Mouse (Mus musculus): ENCODE results near the gene Vax2.

Gene Vax2

DNA sequence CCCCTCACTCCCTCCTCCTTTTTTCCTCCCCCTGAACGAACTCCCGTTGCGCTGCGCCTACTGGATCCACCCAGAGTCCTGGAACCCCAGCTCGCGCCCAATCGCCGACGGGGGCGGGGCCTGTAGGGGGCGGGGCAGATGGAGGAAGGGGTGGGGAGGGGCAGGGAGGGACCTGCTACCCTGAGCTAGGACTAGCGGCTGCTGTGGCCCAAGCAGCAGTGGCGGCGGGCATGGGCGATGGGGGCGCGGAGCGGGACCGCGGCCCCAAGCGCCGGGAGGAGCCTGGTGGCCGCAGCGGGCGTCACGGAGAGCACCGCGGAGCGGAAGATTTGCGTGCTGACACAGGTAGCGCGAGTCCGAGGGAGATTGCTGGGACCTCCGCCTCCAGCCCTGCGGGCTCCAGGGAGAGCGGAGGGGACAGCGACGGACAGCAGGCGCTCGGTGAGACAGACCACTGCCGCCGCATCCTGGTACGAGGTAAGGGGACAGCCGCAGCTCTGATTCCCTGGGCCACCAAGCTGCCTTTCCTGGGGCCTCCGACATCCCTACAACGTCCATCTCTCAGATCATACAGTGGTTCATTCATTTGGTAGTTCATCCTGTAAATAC is at the start of gene Vax2:
Gene Vax2, plus strand, starts transcription at position 198 of the 609 bp plus-strand sequence.
- DNase-seq (ENCODE audit: low spot score), result no peak

DNA sequence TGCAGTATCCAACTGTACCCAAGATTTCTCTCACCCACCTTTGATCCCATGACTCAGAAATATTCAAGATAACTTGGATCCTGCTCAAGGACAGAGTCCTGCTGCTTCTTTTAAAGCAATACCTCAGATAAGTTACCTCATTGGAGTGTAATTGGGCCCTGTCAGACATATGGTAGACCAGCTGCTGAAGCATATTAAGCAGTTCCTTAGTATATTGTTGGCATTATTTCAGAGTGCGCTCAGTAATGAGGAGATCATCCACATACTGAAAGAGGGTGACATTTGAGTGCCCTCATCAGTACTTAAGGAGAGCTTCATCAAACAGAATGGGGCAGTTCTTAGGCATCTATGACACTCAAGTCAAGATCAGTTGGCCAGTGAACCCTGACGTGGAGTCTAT is 46.1 kb upstream of the Vax2 start:
- no peak for DNase-seq (ENCODE audit: low spot score)

DNA sequence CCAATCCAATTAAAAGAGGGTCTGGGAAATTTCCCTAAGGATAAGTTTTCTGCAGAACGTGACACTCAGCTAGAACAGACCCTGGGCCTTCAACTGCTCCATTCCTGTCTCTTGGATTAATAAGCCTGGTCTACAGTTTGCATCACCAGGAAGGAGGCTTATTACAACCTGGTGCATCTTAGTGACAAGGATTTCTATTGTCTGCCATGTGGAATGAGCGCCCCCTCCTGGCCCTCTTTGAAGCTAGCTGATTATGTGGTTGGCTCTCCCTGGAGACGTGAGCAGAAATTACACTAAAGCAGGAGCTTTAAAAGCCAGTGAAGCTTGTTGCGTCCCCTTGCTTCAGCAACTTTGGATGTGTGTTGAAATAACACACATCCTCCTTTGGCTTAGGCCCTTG is 37.7 kb upstream of the Vax2 start:
- DNase-seq (ENCODE audit: low spot score), result peak; percentile 40

DNA sequence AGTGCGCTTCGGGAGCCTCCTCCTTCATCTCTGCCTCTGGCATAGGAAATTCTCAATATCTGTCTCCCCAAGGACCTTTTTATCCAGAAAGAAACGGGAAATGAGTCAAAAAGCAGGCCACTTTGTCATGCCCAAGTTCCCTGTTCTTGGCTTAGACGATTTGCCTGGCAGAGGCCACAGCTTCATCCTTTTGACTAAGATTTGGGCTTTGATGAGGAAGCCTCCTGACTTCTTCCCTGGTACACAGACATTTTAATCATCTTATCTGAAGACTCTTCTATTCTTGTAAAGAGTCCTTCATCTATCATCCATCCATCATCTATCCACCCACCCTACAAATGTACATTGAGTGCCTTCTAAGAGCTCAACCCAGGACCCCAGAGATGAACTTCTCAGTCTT is 33.3 kb upstream of the Vax2 start, which contains the start of gene Cd207:
Gene Cd207, minus strand, starts transcription at position 101 of the 400 bp plus-strand sequence.
- DNase-seq (ENCODE audit: low spot score), result no peak

DNA sequence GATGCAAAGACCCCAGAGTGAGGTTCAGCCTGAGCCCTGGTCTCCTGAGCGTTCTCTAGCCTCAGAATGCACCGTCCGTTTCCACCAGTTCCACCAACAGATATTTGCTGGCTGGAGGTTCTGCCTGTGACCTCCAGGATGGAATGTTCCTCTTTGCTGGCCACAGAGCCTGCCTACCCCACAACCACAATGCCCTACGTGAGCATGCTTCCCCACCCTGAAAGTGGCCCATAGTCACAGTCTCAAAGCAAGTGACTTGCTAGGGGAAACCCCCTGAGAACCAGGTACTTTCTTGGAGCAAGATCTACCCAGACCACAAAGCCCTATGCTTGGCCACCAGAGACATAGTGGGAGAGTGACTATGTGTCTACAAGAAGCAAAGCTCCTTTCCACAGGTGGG is 21.7 kb upstream of the Vax2 start:
- no peak for DNase-seq (ENCODE audit: low spot score)

DNA sequence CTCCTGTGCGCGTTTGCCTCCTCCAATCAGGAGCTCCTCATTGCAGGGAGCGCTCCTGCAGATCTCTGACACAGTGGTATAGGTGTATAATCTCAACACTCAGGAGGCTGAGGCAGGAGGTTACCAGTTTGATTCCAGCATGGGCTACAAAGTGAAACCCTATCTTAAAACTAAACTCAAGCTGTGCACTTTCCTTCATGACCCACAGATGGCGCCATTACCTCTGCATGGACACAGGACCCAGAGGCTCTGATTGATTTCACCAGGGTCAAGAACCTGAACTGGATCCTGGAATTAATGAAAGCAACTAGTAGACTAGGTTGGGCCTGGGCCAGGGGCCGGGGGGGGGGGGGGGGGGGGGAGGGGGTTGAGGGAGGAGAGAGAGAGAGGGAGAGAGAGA is 20.8 kb upstream of the Vax2 start:
- DNase-seq (ENCODE audit: low spot score), result no peak

DNA sequence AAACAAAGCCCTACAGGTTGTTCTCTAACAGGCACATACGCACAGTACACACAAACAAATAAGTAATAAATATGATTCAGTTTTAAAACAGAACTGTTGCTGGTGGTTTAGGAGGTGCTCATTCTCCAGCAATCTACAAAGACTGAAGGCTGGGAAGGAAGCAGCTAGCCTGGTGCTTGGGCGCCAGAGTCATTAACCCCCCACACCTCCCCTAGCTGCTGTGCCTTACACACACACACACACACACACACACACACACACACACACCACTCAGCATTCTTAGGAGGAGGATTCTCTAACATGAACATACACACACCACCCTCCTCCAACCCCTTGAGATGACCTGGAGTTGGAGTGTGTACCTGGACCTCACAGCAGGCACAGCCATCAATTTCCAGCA is 20.1 kb upstream of the Vax2 start:
- DNase-seq (ENCODE audit: low spot score), result no peak

DNA sequence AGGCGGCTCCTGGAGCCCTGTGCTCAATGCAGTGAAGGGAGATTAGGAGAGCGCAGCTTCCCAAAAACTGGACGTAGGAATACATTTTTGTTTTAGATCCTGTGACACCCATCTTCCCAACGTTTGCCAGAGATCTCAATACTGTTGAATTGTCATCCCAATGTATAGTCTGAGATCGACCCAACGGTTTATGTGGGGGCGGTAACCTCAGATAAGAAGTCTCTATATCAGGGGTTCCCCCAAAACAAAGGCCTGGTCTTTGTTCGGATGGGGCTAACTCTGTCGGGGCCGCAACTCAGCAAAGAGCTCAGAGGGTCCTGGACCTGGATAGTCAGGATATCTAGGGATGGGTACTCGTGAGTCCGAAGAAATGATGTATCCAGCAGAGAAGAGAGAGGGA is 18.1 kb upstream of the Vax2 start:
- no peak for DNase-seq (ENCODE audit: low spot score)

DNA sequence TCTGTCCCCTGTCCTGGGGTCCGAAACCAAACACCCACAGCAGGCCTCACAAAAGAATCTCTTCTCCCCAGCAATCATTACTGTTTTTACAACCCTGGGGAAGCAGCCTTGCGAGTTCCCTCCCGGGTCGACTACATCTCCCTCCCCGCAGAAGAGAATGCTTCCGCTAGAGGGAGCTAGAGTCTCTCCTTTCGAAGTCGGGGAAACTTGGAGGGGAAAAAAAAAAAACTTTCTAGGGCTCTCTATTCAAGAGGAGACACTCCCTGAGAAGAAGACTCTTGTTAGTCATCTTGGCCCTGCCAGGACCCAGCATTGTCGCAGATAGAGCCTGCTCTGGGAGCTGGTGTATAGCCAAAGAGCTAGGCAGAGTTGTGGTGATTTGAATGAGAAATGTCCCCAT is 17.2 kb upstream of the Vax2 start:
- no peak for DNase-seq (ENCODE audit: low spot score)

DNA sequence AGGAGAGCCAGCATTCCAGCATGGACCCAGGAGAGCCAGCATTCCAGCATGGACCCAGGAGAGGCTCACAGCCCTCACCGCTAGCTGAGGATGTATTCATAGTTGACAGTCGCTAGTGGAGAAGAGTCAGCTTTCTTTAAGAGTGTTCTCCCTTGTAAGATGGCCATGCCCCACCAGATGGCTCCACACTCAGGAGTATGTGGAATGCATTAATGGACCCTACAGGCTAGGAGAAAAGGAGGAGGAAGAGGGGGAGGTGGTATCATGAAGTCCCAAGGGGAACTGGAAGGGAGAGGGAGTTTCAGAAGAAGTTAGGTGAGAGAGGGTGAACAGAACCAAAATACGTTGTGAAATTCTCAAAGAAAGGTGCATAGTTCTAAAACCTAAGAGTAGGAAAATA is 15.3 kb upstream of the Vax2 start:
- DNase-seq (ENCODE audit: low spot score), result no peak

DNA sequence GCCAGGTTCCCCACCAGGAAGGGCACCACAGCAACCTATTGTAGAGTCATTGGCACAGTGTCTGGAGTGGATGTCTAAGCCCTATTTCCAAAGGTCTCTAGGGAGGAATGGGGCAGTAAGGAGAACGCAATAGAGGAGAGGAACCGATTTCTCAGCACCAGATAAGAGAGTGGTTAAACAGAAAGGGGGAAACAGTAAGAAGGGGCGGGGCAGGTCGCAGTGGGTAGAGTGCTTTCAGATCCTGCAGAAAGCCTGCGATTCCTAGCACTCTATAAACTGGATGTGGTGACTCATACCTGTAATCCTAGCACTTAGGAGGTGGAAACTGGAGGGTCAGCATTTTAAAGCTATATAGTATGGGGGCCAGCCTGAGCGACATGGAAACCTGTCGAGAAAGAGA is 14.4 kb upstream of the Vax2 start:
- no peak for DNase-seq (ENCODE audit: low spot score)

DNA sequence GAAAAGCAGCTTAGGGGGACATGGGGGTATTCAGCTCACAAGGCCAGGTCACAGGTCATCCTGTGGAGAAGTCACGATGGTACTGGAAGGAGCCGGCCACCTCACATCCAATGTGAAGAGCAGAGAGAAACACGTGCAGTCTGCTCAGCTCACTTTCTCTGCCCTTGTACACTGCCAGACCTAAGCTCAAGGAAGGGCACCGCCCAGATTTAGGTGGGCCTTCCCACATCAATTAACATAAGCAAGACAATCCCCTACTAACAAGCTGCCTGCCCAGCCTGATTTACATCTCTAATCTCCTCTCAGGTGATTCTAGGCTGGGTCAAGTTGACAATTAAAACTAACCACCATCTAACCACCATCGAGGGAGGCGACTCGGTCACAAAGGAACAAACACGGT is 13.1 kb upstream of the Vax2 start:
- no peak for DNase-seq (ENCODE audit: low spot score)

DNA sequence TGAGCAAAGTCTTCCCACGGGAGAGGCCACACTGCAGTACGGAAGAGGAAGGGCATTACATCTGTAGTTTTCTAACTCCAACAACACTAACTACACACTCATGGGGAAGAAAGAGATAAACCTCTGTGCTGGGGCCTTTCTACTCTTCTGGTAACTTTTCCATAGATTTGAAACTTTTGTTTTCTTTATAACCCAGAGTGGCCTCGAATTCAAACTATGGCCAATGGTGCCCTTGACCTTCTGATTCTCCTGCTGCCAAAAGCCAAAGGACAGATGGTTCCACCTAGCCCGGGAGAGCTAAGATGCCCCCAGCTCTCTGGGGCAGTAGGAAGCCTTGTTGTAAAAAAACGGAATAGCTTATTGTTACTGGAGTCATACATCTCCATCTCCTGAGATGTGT is 11.1 kb upstream of the Vax2 start:
- no peak for DNase-seq (ENCODE audit: low spot score)

DNA sequence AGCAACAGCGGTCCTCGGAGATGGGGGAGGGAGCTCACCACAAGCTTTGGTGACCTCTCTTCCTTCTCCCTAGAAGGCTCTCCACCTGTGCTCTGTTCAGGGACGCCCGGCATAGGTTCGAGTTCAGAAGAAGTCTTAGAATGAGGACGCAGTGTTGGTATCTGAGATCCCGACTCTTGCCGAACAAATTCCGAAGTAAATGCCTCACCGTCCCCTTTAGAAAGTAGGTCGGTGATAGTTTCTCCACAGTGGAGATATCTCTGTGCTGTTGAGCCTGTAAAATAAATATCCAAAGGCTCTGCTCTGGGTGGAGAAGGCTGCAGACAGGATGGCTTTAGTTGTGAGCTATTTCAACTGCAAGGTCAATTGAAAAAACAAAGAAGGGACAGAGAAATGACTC is 10.1 kb upstream of the Vax2 start:
- DNase-seq (ENCODE audit: low spot score), result no peak

DNA sequence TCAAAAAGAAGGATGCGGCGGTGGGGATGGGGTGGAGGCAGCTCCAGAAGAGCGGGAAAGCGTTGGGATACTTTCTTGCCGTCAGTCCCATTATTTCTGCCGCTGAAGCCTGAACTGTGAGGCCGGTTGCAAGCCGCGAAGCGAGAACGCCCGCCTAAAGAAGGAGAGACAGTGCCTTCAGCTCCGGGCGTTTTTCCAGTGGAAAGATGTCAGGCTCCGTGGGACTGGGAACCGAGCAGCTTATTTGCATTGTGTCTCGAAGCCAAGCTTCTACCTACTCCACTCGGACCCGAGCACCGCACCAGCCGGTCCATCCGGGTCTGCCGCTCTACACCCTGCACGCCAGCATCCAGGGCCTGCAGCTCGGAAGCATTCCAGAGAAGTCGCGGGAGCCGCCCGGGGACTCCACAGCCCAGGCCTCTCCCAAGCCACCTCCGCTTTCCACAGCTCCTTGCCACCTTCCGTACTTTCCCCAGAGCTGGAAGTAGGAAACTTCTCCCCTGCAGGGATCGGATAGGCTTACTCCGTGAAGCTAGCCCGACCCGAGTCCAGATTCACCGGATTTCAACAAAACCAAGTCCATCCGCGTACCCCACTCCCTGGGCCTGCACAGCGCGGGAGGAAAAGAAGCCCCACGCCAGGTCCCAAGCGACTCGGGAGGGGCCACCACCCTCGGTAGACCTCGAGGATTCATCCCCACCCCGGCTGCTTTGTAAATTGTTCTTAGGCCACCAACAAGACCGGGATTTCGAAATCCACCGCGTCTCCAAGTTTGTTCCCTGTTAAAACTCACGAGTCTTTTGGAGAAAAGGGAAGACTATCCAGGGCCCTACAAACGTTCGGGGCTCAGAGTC is 8.7 kb upstream of the Vax2 start:
- no peak for DNase-seq (ENCODE audit: low spot score)

DNA sequence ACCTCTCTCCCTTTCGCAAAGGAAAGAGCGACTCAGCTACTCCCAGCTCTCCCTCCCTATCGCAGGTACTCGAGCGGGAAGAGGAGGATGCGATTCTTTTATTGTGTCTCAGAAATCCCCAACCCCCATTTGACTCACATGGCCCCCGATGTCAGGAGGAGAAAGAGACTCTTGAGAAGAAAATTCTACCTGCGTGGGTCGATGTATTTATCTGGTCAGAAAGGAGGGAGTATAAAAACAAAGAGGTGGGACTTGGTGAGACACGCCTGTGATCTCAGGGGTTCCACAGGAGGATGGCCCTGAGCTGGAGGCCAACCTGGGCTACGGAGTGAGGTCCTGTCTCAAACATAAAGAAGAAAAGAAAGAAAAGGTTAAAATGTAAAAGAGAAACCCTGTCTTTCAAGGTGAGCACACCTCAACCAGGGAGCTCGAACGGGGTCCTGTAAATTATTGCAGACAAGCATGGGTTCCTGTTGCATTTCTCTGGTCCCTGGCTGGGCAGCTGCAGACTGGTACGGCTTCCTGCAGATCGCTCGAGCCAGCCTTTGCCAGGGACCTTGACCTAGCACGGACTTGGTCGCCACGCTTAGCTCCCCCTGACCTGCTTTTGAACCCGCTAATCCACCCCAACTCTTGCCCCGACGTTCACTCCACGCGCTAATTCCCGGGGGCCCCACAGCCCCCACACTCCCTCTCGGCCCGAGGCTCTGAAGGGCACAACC is 7.9 kb upstream of the Vax2 start:
- no peak for DNase-seq (ENCODE audit: low spot score)

DNA sequence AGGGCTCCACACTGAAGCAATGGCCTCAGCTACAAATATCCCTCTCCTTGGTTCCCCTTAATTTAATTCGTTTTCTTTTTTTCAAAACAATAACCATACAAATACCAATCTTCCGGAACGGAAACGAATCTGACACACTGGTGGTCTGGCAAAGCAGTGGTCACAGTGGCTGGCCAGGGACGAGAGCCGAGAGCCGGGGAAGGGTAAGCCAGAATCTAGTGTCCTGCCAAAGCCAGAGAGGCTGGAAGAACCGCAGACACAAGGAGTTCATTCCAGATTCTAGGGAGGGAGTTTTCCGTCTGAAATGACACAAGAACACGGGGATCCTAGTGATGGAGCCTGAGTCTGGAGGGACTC is 7.4 kb upstream of the Vax2 start:
- no peak for DNase-seq (ENCODE audit: low spot score)

DNA sequence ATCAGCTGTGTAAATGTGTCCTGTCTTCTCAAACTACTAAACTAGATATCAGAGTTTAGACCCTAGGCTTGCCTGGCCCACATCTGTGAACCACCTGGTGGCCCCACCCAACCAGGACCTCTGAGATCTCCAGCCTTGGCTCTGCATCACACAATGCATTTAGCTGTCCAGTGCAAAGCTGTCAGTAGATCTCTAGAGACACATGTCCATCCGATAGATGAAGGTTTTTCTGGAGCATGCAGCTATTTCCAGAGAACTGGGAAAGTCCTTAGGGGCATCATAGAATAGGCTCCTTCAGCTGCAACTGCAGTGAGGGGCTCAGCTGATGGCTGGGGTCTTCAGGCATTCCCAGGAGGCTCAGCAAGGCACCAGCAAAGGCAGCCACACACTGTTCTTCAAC is 6.8 kb upstream of the Vax2 start:
- DNase-seq (ENCODE audit: low spot score), result no peak

DNA sequence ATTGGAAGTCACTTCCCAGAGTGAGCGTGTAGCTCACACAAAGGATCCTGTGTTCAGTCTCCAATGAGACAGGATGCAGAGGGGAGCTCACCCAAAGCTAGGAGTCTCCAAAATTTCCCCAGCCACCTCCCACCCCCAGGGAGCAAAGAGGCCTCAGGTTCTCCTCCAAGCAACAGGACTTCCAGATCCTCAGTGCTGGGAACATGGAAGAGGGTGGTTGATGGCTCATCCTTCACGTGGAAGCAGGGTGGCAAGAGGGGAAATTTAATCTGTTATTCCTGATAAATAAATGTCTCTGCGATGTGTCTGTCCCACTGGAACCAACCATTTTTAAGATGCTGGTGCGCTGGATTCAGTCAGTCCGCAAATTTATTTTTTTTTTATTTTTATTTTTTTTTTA is 6.4 kb upstream of the Vax2 start:
- no peak for DNase-seq (ENCODE audit: low spot score)

DNA sequence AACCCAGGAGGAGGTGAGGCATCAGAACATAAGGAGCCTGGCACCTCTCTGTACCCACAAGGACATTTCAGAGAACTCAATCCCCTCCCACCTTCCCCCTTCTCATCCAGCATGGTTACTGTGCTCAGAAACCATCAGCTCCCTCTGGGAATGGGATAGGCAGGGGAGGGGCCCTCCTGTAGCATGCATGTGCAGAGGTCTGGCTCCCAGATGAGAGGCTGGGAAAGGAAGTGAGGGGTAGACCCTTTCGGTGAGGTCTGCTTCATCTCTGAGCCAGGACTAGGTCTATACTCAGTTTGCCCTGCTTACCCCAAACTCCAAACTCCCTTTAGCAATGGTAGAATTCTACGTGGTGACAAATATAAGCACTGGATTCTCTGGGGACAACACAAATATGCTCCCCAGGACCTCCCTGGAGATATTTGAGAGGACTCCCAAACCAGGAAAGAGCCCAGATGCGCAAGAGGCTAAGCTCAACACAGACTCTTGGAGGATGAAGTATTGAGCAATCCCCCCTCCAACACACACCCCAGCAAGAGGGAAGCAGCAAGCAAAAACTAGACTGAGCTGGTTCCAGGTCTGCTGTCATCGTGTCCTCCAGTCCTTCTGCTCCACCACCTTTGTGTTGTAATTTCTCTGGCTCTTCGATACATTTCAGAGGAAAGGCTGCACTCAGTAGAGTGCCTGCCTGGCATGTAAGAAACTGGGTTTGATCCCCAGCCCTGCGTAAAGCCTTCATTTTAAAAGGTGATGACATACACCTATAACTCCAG is 3.1 kb upstream of the Vax2 start:
- DNase-seq (ENCODE audit: low spot score), result no peak

DNA sequence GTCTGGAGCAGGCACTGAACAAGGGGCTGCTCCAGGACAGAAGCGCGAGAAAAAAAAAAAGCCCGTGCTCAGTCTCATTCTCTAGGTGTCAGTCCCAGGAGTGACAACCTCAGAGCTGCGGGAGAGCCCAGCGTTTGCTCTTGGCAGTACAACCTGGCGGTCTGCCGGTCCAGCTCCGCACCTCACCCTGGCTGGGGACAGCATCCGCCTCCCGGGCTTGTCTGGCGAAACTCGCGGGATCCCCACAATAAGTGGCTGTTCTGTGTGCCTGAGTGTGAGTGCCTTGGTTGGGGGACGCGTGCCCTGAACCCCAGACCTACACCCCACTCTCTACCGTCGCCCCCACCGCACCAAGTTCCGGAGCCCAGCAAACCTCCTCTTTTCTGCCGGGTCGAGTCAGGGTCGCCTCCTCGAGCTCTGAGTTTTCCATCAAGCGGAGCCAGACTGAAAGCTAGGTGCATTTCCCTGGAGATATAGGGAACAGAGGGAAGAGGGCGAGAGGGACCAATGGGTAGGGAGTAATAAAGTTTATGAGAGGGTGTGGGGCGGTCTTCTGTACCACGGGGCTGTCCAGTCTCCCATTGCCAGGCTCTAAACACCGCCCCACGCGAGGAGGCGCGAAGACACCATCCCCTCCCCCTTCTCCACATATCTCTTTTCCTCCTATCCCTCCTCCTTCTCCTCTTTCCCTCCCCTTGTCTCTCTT is 550 bp upstream of the Vax2 start:
- no peak for DNase-seq (ENCODE audit: low spot score)

All from left cerebral cortex, adult 11 months (tissue).